Mouse (Mus musculus) testis, postnatal 14 days (tissue): ENCODE data around the gene Lrfn3.

Experiments used
- DNase-seq: peaks from one replicate; pipeline ENCODE4 v3.0.0; 2021; ENCODE audit warnings: low spot score

Lrfn3 gene

GRCm38 (mm10) chr7:30313666-30314320 is 48.8 kb downstream of the Lrfn3 start:
- no peak for DNase-seq

- no peak for DNase-seq
Observed at GRCm38 (mm10) chr7:30310136-30310535, 52.4 kb downstream of the Lrfn3 start.

- DNase-seq: no peak
Observed at GRCm38 (mm10) chr7:30309395-30310129, 53.0 kb downstream of the Lrfn3 start.

- peak; percentile 92 for DNase-seq
Observed at GRCm38 (mm10) chr7:30308076-30309005, 54.2 kb downstream of the Lrfn3 start, which contains the start of gene Alkbh6. Alkbh6 (plus strand) TSS chr7:30308717.

GRCm38 (mm10) chr7:30306083-30306779 is 56.3 kb downstream of the Lrfn3 start:
- no peak for DNase-seq
